Mouse (Mus musculus) CD4-positive, CD25-positive, alpha-beta regulatory T cell, adult 4 months (primary cell): Measurements from ENCODE around the gene Fancd2. TPM values are rescaled to one million over a fixed set of nuclear protein-coding genes. Genes with fewer than 3 reads are reported as not detected.

Source experiments
- ATAC-seq: one replicate; pipeline ENCODE4 v1.8.0; 2017
- polyA plus RNA-seq, 2 experiments: library from polyadenylated mRNA; unstranded; fragments of 100-300 nt; shearing (Covaris generic); gene quantifications; one replicate each; pipeline ENCODE4 v1.2.1; 2017

Fancd2 gene
- polyA plus RNA-seq: 1 to 10 TPM; 2.0 to 3.2 TPM

DNA sequence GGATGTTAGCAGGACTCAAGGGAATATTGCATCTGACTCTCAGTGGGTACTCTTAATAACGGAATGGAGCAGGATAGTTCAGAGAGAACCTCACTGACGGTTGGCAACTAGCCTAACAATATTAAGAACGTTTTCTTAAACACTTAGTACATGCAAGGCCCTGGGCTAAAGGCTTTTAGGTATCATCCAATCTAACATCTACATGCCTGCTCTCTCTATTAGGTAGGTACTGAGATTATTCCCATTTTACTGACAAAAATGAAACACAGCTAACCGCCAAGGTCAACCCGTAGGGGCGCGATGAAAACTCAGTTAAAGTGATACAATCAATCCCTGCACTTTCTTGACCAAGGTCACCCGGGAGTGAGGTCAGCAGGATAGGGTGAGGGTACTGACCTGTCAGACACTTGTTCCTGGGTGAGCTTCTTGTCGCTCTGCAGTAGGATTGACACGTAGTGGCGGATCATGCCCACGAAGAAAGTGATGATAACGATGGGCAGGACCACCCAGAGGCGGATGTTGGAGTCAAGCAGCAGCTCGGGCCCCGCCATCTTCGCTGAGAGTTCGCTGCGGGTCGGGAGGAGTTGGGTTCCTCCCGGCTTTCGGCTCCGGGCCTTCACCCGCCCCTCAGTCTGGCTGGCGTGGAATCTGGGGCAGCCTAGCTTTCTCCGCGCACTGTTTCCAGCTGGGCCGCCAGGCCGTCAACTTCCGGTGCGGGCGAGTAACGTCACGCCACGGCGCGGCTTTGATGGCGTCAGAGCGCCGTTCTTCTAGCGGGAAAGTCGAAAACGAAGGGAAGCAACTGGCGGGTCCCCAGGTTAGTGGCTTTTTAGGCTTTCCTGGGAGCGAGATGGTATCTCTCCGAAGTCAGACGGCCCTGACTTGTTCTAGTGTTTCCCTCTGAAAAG is at the start of gene Fancd2, which contains the start of gene Emc3:
TSS of gene Fancd2 (plus strand) at position 751 of the 908 bp plus-strand sequence.
TSS of gene Emc3 (minus strand) at position 721 of the 908 bp plus-strand sequence.
- peak; percentile 93 for ATAC-seq

DNA sequence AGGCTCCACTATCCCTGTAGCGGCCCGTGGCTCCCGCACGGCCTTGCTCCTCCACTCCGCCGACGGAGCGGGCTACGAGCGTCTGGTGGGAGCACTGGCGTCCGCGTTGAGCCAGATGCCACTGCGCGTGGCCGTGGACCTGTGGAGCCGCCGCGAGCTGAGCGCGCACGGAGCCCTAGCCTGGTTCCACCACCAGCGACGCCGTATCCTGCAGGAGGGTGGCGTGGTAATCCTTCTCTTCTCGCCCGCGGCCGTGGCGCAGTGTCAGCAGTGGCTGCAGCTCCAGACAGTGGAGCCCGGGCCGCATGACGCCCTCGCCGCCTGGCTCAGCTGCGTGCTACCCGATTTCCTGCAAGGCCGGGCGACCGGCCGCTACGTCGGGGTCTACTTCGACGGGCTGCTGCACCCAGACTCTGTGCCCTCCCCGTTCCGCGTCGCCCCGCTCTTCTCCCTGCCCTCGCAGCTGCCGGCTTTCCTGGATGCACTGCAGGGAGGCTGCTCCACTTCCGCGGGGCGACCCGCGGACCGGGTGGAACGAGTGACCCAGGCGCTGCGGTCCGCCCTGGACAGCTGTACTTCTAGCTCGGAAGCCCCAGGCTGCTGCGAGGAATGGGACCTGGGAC is 48.9 kb upstream of the Fancd2 start:
- ATAC-seq: peak; percentile 43

DNA sequence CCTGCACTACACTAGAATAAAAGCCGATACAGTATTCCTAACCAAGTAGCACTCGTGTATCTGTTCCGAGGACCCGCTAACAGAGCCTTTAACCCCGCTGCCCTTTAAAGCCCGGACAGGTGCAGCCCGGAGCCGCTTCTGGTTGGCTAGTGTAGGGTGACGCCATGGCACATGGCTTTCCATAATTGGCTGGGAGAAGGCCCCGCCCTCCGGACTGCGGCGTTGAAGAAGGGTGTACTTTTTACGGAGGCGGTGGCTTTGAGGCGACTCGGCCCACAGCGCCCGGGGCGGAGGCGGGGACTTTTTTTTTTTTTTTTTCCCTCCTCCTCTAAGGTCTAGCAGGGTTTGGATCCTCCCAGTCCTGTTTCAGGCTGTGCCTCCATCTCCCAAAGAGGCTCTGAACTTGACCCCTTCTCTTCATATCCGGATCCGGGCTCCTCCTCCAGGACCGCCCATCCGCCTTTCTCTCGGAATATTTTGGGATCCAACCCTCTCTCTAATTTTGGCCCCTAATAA is 48.3 kb upstream of the Fancd2 start, which contains the start of gene Creld1:
TSS of gene Creld1 (plus strand) at position 198 of the 516 bp plus-strand sequence.
- ATAC-seq: peak; percentile 98

DNA sequence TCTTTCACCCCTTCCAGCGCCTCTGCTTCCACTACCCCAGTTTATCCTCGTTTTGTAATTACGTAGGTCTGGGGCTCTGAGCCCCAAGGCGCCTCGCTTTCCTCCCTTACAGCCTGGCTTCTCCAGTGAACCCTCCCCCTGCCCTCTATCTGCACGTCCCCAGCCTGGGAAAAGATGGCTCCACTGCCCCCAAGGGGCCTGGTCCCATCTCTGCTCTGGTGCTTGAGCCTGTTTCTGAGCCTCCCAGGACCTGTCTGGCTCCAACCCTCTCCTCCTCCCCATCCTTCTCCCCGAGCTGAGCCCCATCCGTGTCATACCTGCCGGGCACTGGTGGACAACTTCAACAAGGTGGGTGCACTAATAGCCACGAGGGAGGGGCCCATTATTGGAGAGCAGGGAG is 47.8 kb upstream of the Fancd2 start:
- ATAC-seq: no peak

DNA sequence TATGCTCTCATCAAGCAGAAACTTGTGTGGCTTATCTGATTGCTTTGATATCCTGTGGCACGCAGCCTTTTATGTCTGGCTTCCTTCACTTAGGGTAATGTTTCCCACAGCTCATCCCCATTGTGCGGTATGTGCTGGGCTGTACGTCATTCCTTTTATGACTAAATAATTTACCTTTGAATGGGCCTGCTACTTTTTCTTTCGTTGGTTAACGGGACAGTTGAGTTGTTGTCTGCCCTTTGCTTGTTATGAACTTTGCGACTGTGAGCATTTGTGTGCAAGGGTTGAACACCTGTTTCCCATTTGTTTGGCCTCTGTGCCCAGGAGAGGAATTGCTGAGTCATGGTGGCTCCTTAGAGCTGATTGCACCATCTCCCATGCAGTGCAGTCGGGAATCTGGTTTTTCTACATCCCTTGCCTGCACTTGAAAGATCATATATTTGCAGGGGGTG is 44.3 kb upstream of the Fancd2 start:
- ATAC-seq: no peak

- ATAC-seq: no peak
These were observed 42.1 kb upstream of the Fancd2 start for GRCm38 (mm10) chr6:113489410-113489809.

DNA sequence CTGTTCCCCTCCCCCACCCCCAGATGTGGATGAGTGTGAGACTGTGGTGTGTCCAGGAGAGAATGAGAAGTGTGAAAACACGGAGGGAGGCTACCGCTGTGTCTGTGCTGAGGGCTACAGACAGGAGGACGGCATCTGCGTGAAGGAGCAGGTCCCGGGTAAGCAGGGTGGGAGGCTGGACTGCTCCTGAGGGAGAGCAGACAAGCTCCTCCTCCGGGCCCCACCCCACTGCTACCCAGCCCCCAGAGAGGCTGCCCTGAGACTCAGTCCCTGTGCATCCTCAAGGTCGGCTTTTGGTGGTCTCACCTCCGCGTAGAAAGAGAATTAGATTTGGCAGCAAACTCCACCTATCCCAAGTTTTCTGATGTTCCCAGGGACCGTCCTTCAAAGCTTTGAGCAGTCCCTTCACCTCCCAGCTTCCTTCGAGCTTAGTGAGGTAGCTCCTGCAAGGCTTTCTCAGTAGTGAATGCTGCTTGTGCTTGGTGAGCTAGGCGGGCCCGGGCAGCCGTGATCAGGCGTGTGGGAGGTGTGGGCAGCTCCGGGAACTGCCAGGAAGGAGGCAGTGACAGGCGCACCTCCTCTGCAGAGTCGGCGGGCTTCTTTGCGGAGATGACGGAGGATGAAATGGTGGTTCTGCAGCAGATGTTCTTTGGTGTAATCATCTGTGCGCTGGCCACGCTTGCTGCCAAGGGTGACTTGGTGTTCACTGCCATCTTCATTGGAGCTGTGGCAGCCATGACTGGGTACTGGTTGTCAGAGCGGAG is 39.2 kb upstream of the Fancd2 start:
- no peak for ATAC-seq

- ATAC-seq: peak; percentile 87
These were observed 37.2 kb upstream of the Fancd2 start for GRCm38 (mm10) chr6:113494258-113494788.

GRCm38 (mm10) chr6:113495071-113495675 is 36.3 kb upstream of the Fancd2 start:
- no peak for ATAC-seq

DNA sequence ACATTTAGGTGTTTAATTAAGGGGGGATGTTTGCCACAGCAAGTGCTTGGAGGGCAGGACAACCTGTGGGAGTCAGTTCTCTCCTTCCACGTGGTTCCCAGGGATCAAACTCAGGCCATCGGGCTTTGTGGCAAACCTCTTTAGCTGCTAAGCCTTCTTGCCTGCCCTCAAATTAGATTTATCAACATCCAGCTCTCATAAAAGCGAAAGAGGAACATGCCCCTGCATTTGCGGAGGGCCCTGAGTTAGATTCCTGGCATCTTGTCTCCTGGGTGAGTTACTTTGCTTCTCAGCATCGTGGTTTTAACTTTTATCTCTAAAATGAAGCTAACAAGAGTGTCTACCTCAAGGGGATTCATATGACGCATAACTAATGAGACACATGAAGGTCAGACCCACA is 32.1 kb upstream of the Fancd2 start:
- no peak for ATAC-seq

DNA sequence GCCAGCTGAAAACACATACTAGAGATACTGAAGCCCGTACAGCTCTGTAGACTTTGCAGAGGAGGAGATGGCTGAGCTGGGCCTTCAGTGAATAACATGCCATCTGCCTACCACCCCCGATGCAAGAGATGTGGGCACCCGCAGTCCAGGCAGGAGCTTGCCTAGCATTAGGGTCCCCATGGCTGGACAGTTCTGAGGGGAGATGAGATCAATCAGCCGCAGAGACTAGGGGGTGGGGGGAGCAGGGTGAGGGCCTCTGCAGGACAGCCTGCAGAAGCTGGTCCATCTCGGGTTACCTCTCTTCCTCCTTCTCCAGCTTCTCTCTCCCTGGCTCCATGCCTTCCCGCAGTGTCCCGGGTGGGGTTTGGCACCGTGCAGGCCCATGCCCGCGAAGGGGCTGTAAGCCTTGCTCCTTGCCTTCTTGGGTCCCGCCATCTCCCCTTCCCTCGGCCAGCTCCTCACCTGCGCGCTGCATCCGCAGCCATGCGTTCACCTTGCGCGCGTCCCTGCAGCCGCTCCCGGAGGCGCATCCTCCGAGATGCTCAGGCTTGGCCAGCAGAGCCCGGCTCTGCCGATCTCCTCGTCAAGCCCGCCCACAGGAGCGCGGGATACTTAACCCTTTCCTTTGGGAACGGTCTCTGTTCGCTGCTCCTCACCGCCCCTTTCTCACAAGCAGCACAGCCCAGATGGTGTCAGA is 29.9 kb upstream of the Fancd2 start, which contains the start of gene Prrt3:
TSS of gene Prrt3 (minus strand) at position 544 of the 697 bp plus-strand sequence.
- ATAC-seq: no peak

DNA sequence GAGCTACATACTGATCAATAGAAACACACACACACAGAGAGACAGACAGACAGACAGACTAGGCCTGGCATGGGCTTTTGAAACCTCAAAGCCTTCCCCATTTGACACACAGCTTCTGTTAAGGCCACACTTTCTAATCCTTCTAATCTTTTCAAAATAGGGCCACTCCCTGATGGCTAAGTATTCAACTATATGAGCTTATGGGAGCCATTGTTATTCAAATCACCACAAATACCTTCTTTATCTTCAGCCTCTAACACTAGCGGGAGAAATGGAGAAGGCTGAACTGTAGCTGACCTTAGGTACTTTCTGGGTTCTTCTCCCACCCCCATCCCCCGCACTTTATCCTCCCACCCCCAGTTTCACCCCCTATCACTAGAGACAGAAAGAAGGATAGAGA is 28.7 kb upstream of the Fancd2 start:
- ATAC-seq: no peak

- ATAC-seq: no peak
These were observed 25.8 kb upstream of the Fancd2 start for GRCm38 (mm10) chr6:113505689-113506088.

DNA sequence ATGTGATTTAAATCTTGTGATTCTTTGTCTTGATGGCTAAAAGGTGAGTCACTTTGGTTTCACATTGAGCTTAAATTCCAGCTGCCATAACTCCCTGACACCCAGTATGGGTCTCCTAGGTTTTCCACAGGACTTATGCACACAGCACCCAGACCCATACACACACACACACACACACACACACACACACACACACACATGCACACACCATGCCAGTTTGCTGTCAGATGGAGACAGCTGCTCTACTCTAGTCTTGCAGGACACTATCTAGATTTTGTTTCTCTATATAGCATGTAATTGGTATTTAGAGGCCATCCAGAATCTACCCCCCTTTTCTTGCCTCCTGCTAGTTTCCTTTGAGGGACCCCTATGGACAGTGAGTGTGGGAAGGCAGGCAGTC is 24.4 kb upstream of the Fancd2 start:
- no peak for ATAC-seq

DNA sequence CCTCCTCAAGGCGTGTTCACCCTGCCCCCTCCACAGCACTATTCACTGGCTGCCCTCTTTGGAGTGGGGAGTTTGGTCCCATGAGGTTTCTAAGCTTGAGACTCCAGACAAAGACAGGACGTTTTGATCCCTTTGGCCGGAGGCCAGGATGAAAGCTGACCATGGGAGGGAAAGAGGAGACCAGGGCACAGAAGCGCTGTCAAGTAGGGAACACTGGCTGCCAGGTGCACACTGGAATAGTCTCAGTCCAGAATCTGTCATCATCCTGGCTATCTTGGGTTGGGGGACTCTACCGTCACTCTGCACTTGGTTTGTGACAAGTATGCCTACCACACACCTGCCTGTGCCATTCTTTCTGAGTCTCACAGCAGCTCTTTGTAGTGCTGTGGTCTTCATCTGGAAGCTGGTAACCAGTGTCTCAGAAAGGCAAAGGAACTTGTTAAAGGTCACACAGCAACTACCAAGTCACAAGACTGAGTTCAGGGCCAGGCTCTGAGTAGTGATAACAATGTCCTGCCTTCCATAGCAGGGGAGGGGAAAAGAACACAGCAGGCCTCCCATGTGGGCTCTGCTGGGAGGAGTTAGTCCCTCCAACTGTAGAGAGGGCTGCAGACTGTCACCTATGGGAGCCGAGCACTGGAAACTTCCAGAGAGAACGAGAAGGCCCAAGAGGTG is 23.1 kb upstream of the Fancd2 start:
- ATAC-seq: no peak

DNA sequence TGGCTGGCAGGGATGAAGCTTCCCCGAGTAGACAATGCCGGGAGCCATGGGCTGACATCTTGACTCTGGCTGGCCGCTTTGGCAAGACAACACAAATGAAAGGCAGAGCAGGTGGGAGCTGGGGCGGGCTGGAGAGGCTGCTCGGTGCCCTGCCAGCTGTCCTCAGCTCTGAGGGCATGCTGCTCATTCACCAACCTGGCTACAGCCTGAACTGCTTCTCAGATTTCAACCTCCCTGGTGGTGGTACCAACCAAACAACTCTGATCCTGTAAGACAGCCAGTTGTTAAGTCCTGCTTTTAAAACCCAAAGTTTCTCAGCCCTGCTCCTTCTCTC is 22.6 kb upstream of the Fancd2 start:
- no peak for ATAC-seq

- ATAC-seq: no peak
These were observed 17.5 kb upstream of the Fancd2 start for GRCm38 (mm10) chr6:113513944-113514343.

DNA sequence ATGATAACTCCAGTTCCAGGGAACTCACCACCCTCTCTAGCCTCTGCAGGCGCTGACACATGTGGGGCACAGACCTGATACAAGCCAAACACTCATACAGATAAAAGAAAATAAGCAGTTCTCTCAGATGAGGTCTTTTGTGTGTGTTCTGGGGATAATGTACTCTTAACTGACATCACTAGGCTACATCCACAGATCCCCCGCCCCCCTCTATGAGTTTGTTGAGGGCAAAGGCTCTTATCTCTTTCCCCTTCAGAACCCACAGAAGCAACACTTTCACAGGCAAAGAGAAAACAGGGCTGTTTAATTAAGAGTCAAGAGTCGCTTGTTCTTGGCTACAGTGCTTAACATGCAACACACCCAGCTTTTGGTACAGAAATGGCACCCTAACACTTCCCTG is 16.9 kb upstream of the Fancd2 start:
- ATAC-seq: no peak

DNA sequence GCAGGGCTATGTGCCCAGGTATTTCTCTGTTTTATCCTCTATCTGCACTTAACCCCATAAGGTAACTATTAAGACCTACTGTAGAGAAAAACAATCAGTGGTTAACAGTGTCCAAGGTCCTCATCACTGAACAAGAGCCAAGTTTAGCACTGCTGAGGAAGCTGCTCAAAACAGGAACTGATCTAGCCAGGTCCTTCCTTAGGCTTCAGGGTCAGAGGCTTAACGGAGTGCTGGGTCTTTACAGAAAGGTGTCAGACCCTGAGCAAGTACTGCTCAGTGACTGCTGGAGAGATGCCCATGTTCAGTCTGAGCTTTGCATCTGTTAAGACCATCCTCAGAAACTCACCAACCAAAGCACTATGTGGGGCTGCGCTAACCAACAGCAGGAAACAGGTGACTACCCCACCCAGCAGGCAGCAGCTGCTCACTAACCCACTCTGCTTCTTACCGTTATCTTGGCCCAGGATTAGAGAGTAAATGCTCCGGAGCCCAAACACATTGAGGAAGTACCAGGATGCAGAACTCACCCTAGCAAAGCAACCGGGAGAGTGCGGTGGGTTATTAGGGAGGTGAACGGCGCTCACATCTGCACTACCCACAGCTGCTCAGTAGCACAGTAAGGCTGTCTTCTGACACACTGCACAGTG is 13.9 kb upstream of the Fancd2 start:
- ATAC-seq: no peak

- ATAC-seq: no peak
These were observed 9.2 kb upstream of the Fancd2 start for GRCm38 (mm10) chr6:113522310-113522709.
